Mouse (Mus musculus) liver, postnatal 0 days (tissue): ENCODE results near the gene Ggcx.

ENCODE experiments used
- CTCF ChIP-seq: sonication (generic); IDR thresholded peaks from 2 replicates; pipeline ENCODE4 v1.5.1; 2016; ENCODE audit warnings: antibody characterized with exemption, low read depth
- EP300 ChIP-seq: IDR thresholded peaks from 2 replicates; pipeline ENCODE4 v1.6.1; 2016; ENCODE audit warnings: antibody characterized with exemption, low read depth, mild to moderate bottlenecking

DNA sequence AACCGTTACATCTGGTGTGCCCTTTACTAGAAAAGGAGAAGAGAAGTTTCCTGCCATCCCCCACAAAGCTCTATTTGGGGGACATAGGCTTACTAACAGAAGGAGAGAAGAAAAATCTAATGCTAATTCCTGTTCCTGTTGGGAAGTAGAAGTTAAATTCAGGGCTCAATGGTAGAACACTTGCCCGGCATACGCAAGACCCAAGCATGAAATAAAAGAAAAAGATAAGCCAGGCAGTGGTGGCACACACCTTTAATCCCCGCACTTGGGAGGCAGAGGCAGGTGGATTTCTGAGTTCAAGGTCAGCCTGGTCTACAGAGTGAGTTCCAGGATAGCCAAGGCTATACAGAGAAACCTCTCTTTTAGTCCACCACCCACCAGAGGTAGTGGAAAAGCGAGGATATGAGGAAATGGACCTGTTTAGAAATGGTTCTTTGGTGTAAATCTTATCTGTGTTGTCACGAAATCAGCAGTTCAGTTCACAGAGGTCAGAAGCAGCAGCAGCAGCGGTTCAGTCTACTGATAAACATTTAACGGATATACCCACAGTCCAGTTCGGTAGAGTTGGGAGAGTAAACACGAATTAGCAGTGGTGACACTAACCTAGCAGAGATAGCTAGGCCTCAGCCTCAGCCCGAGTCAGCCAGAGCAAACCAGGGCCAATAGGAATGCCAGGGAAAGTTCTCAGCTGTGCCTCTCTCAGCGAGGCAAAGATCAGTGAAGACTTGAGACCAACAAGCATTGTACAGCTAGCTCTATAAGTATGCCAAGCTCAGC, 65.7 kb downstream of the Ggcx start:
- TF ChIP-seq CTCF, result no peak
- no peak for TF ChIP-seq EP300
